Mouse (Mus musculus) thymus, postnatal 14 days (tissue): ENCODE results near the gene Fbxl7.
"Not testable (repeated sequence)": the region's sequence is repeated elsewhere in the genome, so short reads cannot be mapped to it uniquely, and the experiment has no call there.

Source experiments
- DNase-seq: peaks from one replicate; pipeline ENCODE4 v3.0.0; 2021

Gene Fbxl7

GRCm38 (mm10) chr15:26804046-26804445 is 91.3 kb downstream of the Fbxl7 start:
- DNase-seq, result no peak

GRCm38 (mm10) chr15:26799457-26800021 is 95.8 kb downstream of the Fbxl7 start:
- no peak for DNase-seq

- DNase-seq, result no peak
Observed at GRCm38 (mm10) chr15:26795937-26796336, 99.4 kb downstream of the Fbxl7 start.

- no peak for DNase-seq
Observed at GRCm38 (mm10) chr15:26795518-26795917, 99.9 kb downstream of the Fbxl7 start.

- no peak for DNase-seq
Observed at GRCm38 (mm10) chr15:26787148-26787547, 108.2 kb downstream of the Fbxl7 start.

GRCm38 (mm10) chr15:26780557-26780956 is 114.8 kb downstream of the Fbxl7 start:
- DNase-seq, result no peak

GRCm38 (mm10) chr15:26779129-26779528 is 116.3 kb downstream of the Fbxl7 start:
- DNase-seq, result no peak

GRCm38 (mm10) chr15:26775720-26776119 is 119.7 kb downstream of the Fbxl7 start:
- no peak for DNase-seq

- DNase-seq, result no peak
Observed at GRCm38 (mm10) chr15:26774895-26775294, 120.5 kb downstream of the Fbxl7 start.

- DNase-seq, result no peak
Observed at GRCm38 (mm10) chr15:26761651-26762050, 133.7 kb downstream of the Fbxl7 start.

GRCm38 (mm10) chr15:26748484-26748883 is 146.9 kb downstream of the Fbxl7 start:
- DNase-seq, result no peak

- DNase-seq, result no peak
Observed at GRCm38 (mm10) chr15:26732366-26732765, 163.0 kb downstream of the Fbxl7 start.

GRCm38 (mm10) chr15:26730760-26731159 is 164.6 kb downstream of the Fbxl7 start:
- DNase-seq, result no peak

- DNase-seq, result not testable (repeated sequence)
Observed at GRCm38 (mm10) chr15:26729341-26729740, 166.0 kb downstream of the Fbxl7 start.

- no peak for DNase-seq
Observed at GRCm38 (mm10) chr15:26718390-26719036, 176.9 kb downstream of the Fbxl7 start.

GRCm38 (mm10) chr15:26717952-26718351 is 177.4 kb downstream of the Fbxl7 start:
- no peak for DNase-seq

GRCm38 (mm10) chr15:26716181-26716580 is 179.2 kb downstream of the Fbxl7 start:
- no peak for DNase-seq

GRCm38 (mm10) chr15:26715635-26716034 is 179.7 kb downstream of the Fbxl7 start:
- no peak for DNase-seq

- no peak for DNase-seq
Observed at GRCm38 (mm10) chr15:26712271-26712670, 183.1 kb downstream of the Fbxl7 start.

GRCm38 (mm10) chr15:26704966-26705365 is 190.4 kb downstream of the Fbxl7 start:
- no peak for DNase-seq

- DNase-seq, result no peak
Observed at GRCm38 (mm10) chr15:26703156-26703840, 192.1 kb downstream of the Fbxl7 start.

- DNase-seq, result no peak
Observed at GRCm38 (mm10) chr15:26701949-26702675, 193.3 kb downstream of the Fbxl7 start.

- no peak for DNase-seq
Observed at GRCm38 (mm10) chr15:26693075-26693474, 202.3 kb downstream of the Fbxl7 start.
